Mouse (Mus musculus) bone marrow, adult 2 months (tissue): ENCODE measurements around the gene Sys1. TPM values are rescaled to one million over a fixed set of nuclear protein-coding genes. Genes with fewer than 3 reads are reported as not detected.
A peak's percentile ranks its signal among the peaks of the same experiment; 100 is the strongest.

Source experiments
- H3K27ac ChIP-seq: fragments of 200-500 bp; 2 replicates; pipeline ENCODE4 v1.5.1; 2012; ENCODE audit warnings: low read depth, mild to moderate bottlenecking, control low read depth, inconsistent platforms, low read length; ENCODE audit not compliant: control insufficient read depth, poor library complexity, insufficient read depth
- H3K4me1 ChIP-seq: fragments of 200-500 bp; 2 replicates; pipeline ENCODE4 v1.6.1; 2011; ENCODE audit warnings: low read length; ENCODE audit not compliant: control insufficient read depth, insufficient read depth
- H3K4me3 ChIP-seq: fragments of 200-500 bp; replicated peaks from 2 replicates; pipeline ENCODE3; 2011; ENCODE audit warnings: mild to moderate bottlenecking, low read depth, low read length, control low read depth; ENCODE audit not compliant: control insufficient read depth
- CTCF ChIP-seq: fragments of 200-500 bp; IDR thresholded peaks from 2 replicates; pipeline ENCODE4 v1.5.1; 2011; ENCODE audit warnings: low read length, control low read depth; ENCODE audit not compliant: control insufficient read depth, insufficient read depth
- POLR2A ChIP-seq: fragments of 200-500 bp; IDR thresholded peaks from 2 replicates; pipeline ENCODE4 v1.6.1; 2011; ENCODE audit warnings: low read depth, mild to moderate bottlenecking, control low read depth, low read length, borderline replicate concordance; ENCODE audit not compliant: control insufficient read depth
- WGBS: fragments of 180-500 bp; shearing (Covaris S2); methylation state at CpG from one replicate; pipeline ENCODE4 v1.1.7; 2018; 5-methylcytosine and 5-hydroxymethylcytosine counted together
- polyA plus RNA-seq: library from polyadenylated mRNA; stranded (reverse); fragments of >200 nt; gene quantifications from 2 replicates; pipeline ENCODE4 v1.2.4, GENCODE M21; 2011; ENCODE audit warnings: low replicate concordance; ENCODE audit not compliant: missing spikeins, insufficient read depth, insufficient read length

The Sys1 gene
- polyA plus RNA-seq, 1 experiment, result 26.7 TPM

DNA sequence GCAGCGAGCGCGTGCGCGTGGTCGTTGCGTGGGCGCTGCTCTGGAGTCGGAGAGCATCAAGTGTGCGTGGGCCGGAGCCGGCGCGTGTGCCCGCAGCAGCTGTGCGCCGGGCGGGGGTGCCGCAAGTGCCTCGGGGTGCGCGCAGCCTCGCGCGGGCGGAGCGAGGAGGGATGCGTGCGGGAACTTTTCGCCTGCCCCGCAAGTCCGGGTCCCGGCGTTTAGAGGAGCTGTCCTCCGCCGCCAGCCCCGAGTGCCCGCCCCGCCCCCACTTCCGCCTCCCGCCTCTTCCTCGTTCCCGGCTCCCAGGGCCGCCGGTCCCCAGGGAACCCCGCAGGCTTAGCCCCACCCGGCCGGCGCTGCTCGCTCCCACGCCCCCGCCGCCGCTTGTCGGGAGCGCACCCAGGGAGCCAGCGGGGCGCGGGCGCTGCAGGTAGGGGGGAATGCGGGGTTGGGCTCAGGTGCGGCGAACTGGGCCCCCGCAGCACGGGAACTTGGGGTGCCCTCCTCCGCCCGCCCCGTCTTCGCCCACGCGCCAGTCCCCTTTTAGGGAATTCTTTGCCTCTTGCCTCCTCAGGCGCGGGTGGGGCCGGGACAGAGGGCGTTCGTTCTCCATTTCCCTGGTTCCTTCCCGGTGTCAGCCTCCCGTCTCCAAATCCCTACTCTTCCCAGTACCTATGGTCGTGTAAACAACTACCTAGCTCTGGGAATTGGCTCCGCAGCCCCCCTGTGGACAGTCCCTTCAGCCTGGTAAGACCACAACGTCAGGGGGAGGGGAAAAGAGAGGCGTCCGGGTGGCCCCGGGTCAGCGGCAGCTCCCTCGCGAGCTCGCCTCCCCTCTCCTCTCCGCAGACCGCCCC lies 29.7 kb downstream of the Sys1 start:
- under 1% methylated on average over 87 of the region's 90 CpGs for WGBS
- H3K27ac ChIP-seq, result no peak overlapping the region; the same call in 1 of the 2 replicates
- TF ChIP-seq CTCF, result no peak
- no peak for TF ChIP-seq POLR2A
- H3K4me3 ChIP-seq, result peak overlapping the region; percentile 25
- H3K4me1 ChIP-seq, result no peaks in the 10 kb centered on the region; the same call in 1 of the 2 replicates

DNA sequence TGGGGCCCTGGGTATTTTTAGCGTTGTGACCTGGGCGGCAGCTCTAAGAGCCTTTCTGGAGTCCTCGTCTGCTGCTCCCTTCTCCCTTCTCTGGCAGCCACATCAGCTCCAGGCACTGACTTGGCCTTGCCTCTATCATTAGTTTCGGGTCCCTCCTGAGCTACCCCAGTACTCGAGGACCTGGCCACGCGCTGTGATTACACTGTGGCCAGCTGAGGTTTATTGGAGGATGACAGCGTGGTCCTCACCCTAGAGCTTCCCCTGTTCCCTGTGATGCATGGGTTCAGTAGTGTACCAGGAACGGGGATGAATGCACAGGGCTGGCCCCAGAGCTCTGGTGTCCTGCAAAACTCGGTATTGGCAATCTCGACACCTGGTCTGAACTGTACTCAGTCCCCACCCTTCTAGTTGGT lies 30.4 kb downstream of the Sys1 start:
- TF ChIP-seq POLR2A (no peak), CTCF (no peak)
- 22% methylated on average over 11 of the region's 11 CpGs for WGBS
- H3K4me1 ChIP-seq, result no peaks in the 10 kb centered on the region; the same call in 1 of the 2 replicates

DNA sequence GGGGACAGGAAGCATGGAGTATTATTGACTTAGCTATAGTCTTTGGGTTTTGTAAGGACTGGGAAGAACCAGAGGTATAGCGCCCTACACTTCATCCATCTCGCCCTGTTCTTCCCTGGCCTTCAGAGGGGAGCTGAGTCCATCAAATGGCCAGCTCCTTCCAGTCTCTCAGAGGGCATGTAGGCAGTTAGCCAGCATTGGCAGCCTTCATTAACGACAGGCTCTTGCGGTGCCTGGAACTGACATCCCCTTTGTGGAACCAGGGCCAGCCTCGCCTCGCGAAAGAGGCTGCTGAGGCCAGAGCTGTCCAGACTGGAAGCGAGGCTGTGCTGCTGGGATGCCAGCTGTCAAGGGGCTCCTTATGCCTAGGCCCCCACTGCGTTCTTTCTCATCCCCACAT lies 31.0 kb downstream of the Sys1 start:
- Histone ChIP-seq H3K4me3 (no peak overlapping the region), H3K27ac (no peak overlapping the region), H3K4me1 (no peaks in the 10 kb centered on the region; the same call in 1 of the 2 replicates)
- WGBS, result 77% methylated on average over 9 of the region's 9 CpGs
- no peak for TF ChIP-seq POLR2A
- no peak for TF ChIP-seq CTCF

More for the DNA sequence above, 30.4 kb downstream of the Sys1 start:
- Histone ChIP-seq H3K27ac (no peak overlapping the region), H3K4me3 (no peak overlapping the region)

DNA sequence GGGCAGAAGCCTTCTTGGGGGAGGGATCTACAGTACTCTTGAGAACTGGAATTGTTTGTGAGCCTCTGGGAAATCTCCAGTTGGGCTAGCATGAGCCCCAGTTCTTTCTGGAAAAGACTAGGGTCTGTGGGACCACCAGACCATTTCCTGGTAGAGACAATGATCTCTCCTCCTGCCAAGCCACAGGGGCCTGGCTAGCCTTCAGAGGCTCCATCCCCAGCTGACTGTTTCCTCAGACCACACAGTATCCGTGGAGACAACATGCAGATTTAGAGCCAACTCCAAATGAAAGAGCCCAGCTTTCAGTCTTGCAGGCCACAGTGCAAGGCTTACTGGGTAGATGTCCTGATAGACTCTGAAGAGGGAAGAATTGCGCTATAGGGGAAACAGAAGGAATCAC lies 37.4 kb downstream of the Sys1 start:
- H3K4me3 ChIP-seq, result no peak overlapping the region
- H3K27ac ChIP-seq, result no peak overlapping the region
- 70% methylated on average over 2 of the region's 2 CpGs for WGBS
- TF ChIP-seq POLR2A (no peak), CTCF (no peak)
- H3K4me1 ChIP-seq, result no peaks in the 10 kb centered on the region

DNA sequence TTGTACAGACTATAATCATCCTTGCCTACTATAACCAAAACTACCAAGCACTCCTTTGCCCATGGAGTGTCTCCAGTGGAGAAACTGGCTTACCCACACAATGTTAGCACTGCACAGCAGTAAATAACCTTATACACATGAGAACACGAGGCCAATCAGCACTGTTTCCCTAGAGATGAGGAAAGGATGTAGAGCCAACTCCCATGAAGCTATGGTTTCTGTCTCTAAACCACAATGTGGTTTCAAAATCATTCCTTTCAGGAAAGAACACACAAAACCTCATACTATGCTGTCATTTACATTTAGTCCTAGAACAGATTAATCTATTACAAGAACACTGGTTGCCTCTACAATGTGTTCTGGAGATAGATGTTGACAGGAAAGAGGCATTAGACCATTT lies 39.6 kb downstream of the Sys1 start:
- TF ChIP-seq POLR2A, result no peak
- TF ChIP-seq CTCF, result no peak
- no peak overlapping the region for H3K4me3 ChIP-seq
- H3K4me1 ChIP-seq, result no peaks in the 10 kb centered on the region
- H3K27ac ChIP-seq, result no peak overlapping the region
- WGBS, result 0% methylated on average over 1 of the region's 1 CpGs

DNA sequence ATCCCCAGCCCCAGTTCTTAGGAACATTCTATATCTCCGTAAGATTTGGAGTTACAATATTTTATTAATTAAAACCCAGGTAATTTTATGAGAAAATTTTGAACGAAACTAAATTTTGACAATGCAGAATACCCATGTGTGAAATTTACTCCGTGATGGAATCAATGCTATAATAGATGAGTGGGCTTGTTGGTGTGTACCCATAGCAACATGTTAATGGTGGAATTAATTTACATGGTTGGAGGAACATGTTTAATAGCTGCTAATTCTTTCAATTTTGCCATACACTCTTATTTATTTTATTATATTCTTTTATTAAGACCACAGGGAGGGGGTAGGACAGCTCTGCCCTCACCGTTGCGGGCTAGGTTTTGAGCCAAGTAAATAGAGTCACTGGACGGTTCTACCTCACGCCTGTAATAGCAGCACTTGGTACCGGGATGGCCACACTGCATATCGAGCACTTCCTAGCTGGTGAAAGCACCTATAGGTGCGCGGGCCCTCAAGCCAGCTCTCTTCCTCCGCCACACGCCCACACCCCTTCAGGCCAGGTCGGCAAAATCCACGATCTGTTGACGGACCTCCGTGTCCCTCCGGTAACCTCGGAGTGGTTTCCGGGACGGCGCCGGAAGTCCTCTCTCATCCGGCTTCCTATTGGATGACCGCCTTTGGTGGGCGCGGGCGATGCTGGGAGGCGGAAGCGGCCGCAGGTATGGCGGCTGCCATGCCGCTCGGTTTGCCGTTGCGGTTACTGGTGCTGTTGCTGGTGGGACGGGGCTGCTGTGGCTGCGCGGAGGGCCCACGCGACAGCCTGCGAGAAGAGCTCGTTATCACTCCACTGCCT lies 40.3 kb downstream of the Sys1 start, which contains the start of gene Pigt:
TSS of gene Pigt (plus strand) at position 674 of the 844 bp plus-strand sequence.
- Histone ChIP-seq H3K27ac (peak within 1 kb of the TSS; percentile 41), H3K4me1 (no peaks in the 10 kb centered on the region), H3K4me3 (peak within 1 kb of the TSS; percentile 92)
- WGBS, result 4% methylated on average over 43 of the region's 43 CpGs
- TF ChIP-seq POLR2A (peak; percentile 94; the same call in 1 of the 2 replicates), CTCF (no peak)

DNA sequence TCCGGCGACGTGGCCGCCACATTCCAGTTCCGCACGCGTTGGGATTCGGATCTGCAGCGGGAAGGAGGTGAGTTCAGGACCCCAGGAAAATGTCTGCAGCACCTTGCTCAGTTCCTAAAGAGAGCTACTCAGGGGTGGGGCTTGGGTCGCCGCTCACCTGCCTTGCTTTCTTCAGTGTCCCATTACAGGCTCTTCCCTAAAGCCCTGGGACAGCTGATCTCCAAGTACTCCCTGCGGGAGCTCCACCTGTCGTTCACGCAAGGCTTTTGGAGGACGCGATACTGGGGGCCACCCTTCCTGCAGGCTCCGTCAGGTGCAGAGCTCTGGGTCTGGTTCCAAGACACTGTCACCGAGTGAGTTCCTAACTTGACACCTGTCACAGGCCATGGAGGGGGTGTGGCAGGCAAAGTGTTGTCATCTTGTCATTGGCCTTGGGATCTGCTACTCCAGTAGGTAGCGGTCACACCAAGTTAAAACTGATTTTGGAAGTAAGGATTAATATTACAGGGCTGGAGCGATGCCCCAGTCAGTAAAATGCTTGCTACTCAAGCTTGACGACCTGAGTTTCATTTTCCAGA lies 41.0 kb downstream of the Sys1 start:
- no peak for TF ChIP-seq POLR2A
- TF ChIP-seq CTCF, result no peak
- Histone ChIP-seq H3K4me1 (no peaks in the 10 kb centered on the region), H3K4me3 (peak overlapping the region; percentile 92), H3K27ac (peak overlapping the region; percentile 9; the same call in 1 of the 2 replicates)
- 5% methylated on average over 21 of the region's 21 CpGs for WGBS
